Mouse (Mus musculus): ENCODE results near the gene Krtap4-13. TPM values are rescaled to one million over a fixed set of nuclear protein-coding genes. Genes with fewer than 3 reads are reported as not detected.
"Not testable (repeated sequence)": the region's sequence is repeated elsewhere in the genome, so short reads cannot be mapped to it uniquely, and the experiment has no call there.

Krtap4-13 gene
- polyA plus RNA-seq, 1 experiment from 2014 or later: not detected

DNA sequence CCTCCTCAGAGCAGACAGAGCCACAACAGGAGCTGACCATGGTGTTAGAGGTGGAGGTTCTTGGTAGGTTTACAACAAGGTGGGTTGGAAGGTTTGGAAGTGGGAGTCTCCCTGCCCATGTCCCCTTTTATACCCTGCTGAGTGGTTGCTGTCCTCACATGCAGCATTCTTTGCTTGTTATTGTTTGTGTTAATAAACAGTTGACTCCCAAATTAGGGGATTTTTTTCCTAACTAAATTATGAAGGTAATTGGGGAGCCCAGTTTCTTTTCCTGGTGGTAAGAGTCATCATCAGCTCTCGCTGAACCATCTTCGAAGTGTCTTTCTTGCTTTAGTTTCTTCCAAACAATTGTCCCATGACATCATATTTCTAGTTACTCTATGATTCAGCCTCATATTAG lies 29.1 kb downstream of the Krtap4-13 start, which contains the start of gene Krtap4-8:
Gene Krtap4-8, minus strand, starts transcription at position 101 of the 400 bp plus-strand sequence.
- Histone ChIP-seq H3K9ac (no peak within 1 kb of the TSS), H3K36me3 (no peaks in the 10 kb centered on the region), H3K27me3 (replicated peaks) (no peaks in the 10 kb centered on the region), H3K27ac (no peak within 1 kb of the TSS), H3K9me3 (no peaks in the 10 kb centered on the region), H3K4me2 (no peak within 1 kb of the TSS), H3K4me3 (replicated peaks) (no peak within 1 kb of the TSS), H3K4me1 (no peaks in the 10 kb centered on the region)
- ATAC-seq (ENCODE audit: insufficient read depth, low FRiP score, low read depth): no peak
- WGBS: 94% methylated on average over 2 of the region's 2 CpGs

DNA sequence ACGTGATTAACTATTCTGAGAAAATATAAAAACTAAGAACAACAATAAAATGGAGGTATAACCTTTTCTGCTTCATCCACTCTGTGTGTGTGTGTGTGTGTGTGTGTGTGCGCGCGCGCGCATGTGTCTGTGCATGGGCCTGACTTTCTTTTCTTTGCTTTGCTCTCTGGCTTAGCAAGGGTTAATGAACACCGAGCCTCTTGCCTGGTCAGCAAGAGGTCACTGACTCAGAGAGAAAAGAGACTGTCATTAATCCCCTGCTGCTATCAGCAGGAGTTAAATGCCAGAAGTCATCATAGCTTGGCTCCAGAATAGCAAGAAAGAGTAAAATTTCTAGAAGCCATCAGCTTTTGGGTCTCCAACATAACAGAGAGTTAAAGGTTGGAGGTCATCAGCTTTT lies 31.3 kb downstream of the Krtap4-13 start:
- H3K4me3 ChIP-seq (replicated peaks): no peak overlapping the region
- no peaks in the 10 kb centered on the region for H3K27me3 ChIP-seq (replicated peaks)
- no peaks in the 10 kb centered on the region for H3K36me3 ChIP-seq
- H3K27ac ChIP-seq: no peak overlapping the region
- H3K9me3 ChIP-seq: no peaks in the 10 kb centered on the region
- no peak for ATAC-seq (ENCODE audit: insufficient read depth, low FRiP score, low read depth)
- 58% methylated on average over 7 of the region's 7 CpGs for WGBS
- no peak overlapping the region for H3K4me2 ChIP-seq
- H3K9ac ChIP-seq: no peak overlapping the region
- H3K4me1 ChIP-seq: no peaks in the 10 kb centered on the region

DNA sequence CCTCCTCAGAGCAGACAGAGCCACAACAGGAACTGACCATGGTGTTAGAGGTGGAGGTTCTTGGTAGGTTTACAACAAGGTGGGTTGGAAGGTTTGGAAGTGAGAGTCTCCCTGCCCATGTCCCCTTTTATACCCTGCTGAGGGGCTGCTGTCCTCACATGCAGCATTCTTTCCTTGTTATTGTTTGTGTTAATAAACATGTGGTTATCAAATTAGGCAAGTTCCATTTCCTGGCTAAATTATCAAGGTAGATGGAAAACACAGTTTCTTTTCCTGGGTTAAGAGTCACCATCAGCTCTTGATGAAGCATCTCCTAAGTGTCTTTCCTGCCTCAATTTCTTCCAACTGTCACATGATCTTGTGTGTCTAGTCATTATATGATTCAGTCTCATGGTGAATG lies 36.9 kb downstream of the Krtap4-13 start, which contains the start of gene Gm11595:
Gene Gm11595, minus strand, starts transcription at position 101 of the 400 bp plus-strand sequence.
- not testable (repeated sequence) for H3K4me3 ChIP-seq (replicated peaks); H3K27ac ChIP-seq

DNA sequence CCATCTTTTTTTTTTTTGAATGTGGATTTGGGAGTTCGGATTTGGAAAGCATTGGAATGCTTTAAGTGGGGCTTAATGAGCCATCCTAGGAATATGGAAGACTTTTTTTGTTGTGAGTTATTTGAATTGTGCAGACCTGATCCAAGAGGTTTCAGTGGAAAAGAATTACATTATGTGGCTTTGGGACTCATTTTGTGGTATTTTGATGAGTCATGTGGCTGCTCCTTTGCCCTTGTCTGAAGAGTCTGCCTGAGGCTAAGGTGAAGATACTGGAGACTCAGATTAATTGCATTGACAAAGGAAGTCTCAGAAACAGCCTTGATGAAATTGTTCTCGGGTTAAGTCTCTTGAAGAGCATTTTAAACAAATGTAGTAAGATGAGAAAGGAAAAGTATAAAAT lies 41.3 kb downstream of the Krtap4-13 start:
- Histone ChIP-seq H3K27ac (no peak overlapping the region), H3K9me3 (no peaks in the 10 kb centered on the region), H3K27me3 (replicated peaks) (no peaks in the 10 kb centered on the region), H3K4me2 (no peak overlapping the region), H3K36me3 (no peaks in the 10 kb centered on the region), H3K9ac (no peak overlapping the region), H3K4me1 (no peaks in the 10 kb centered on the region), H3K4me3 (replicated peaks) (no peak overlapping the region)
- 62% methylated on average over 2 of the region's 2 CpGs for WGBS
- ATAC-seq (ENCODE audit: insufficient read depth, low FRiP score, low read depth): no peak

More for the DNA sequence above, 36.9 kb downstream of the Krtap4-13 start, which contains the start of gene Gm11595:
- H3K4me1 ChIP-seq; H3K27me3 ChIP-seq (replicated peaks); H3K36me3 ChIP-seq; ATAC-seq (ENCODE audit: insufficient read depth, low FRiP score, low read depth); H3K4me2 ChIP-seq; H3K9me3 ChIP-seq; H3K9ac ChIP-seq: not testable (repeated sequence)

Other genes with a start within 250 kb of the Krtap4-13 start
- not detected in 2 replicates for gene Krtap3-1, start 243.3 kb downstream of the Krtap4-13 start, polyA plus RNA-seq (2015; fragmentation: Nextera tagmentation; extraction: Ambion mirVana)
- gene Krtap1-5, start 228.9 kb downstream of the Krtap4-13 start, polyA plus RNA-seq (2015; fragmentation: Nextera tagmentation; extraction: Ambion mirVana): not detected in 2 replicates
- gene Krtap1-4, start 226.2 kb downstream of the Krtap4-13 start, polyA plus RNA-seq (2015; fragmentation: Nextera tagmentation; extraction: Ambion mirVana): not detected in 2 replicates
- gene Krtap1-3, start 218.6 kb downstream of the Krtap4-13 start, polyA plus RNA-seq (2015; fragmentation: Nextera tagmentation; extraction: Ambion mirVana): not detected in 2 replicates
- gene Krtap9-3, start 211.8 kb downstream of the Krtap4-13 start, polyA plus RNA-seq (2015; fragmentation: Nextera tagmentation; extraction: Ambion mirVana): not detected in 2 replicates
- not detected in 2 replicates for gene Gm11938, start 206.6 kb downstream of the Krtap4-13 start, polyA plus RNA-seq (2015; fragmentation: Nextera tagmentation; extraction: Ambion mirVana)
- gene Gm11937, start 199.7 kb downstream of the Krtap4-13 start, polyA plus RNA-seq (2015; fragmentation: Nextera tagmentation; extraction: Ambion mirVana): not detected in 2 replicates
- gene Krtap2-4, start 195.0 kb downstream of the Krtap4-13 start, polyA plus RNA-seq (2015; fragmentation: Nextera tagmentation; extraction: Ambion mirVana): not detected in 2 replicates
- not detected in 2 replicates for gene Gm11562, start 189.5 kb downstream of the Krtap4-13 start, polyA plus RNA-seq (2015; fragmentation: Nextera tagmentation; extraction: Ambion mirVana)
- not detected in 2 replicates for gene Krtap4-1, start 181.7 kb downstream of the Krtap4-13 start, polyA plus RNA-seq (2015; fragmentation: Nextera tagmentation; extraction: Ambion mirVana)
- gene Krtap4-2, start 174.8 kb downstream of the Krtap4-13 start, polyA plus RNA-seq (2015; fragmentation: Nextera tagmentation; extraction: Ambion mirVana): not detected in 2 replicates
- not detected in 2 replicates for gene Krtap4-7, start 165.8 kb downstream of the Krtap4-13 start, polyA plus RNA-seq (2015; fragmentation: Nextera tagmentation; extraction: Ambion mirVana)
- not detected in 2 replicates for gene Gm11555, start 159.7 kb downstream of the Krtap4-13 start, polyA plus RNA-seq (2015; fragmentation: Nextera tagmentation; extraction: Ambion mirVana)
- gene Gm11563, start 150.9 kb downstream of the Krtap4-13 start, polyA plus RNA-seq (2015; fragmentation: Nextera tagmentation; extraction: Ambion mirVana): not detected in 2 replicates
- not detected in 2 replicates for gene Krtap4-6, start 143.9 kb downstream of the Krtap4-13 start, polyA plus RNA-seq (2015; fragmentation: Nextera tagmentation; extraction: Ambion mirVana)
- not detected in 2 replicates for gene Gm14190, start 119.2 kb downstream of the Krtap4-13 start, polyA plus RNA-seq (2015; fragmentation: Nextera tagmentation; extraction: Ambion mirVana)
- not detected in 2 replicates for gene Gm14180, start 75.6 kb downstream of the Krtap4-13 start, polyA plus RNA-seq (2015; fragmentation: Nextera tagmentation; extraction: Ambion mirVana)
- not detected in 2 replicates for gene Gm11595, start 37.0 kb downstream of the Krtap4-13 start, polyA plus RNA-seq (2015; fragmentation: Nextera tagmentation; extraction: Ambion mirVana)
- not detected in 2 replicates for gene Krtap4-8, start 29.2 kb downstream of the Krtap4-13 start, polyA plus RNA-seq (2015; fragmentation: Nextera tagmentation; extraction: Ambion mirVana)
- gene Krtap4-9, start 24.7 kb downstream of the Krtap4-13 start, polyA plus RNA-seq (2015; fragmentation: Nextera tagmentation; extraction: Ambion mirVana): not detected in 2 replicates
- gene Gm11596, start 16.4 kb downstream of the Krtap4-13 start, polyA plus RNA-seq (2015; fragmentation: Nextera tagmentation; extraction: Ambion mirVana): not detected in 2 replicates
- gene Gm11569, start 11.0 kb downstream of the Krtap4-13 start, polyA plus RNA-seq (2015; fragmentation: Nextera tagmentation; extraction: Ambion mirVana): not detected in 2 replicates
- gene Gm11554, start 5.4 kb downstream of the Krtap4-13 start, polyA plus RNA-seq (2015; fragmentation: Nextera tagmentation; extraction: Ambion mirVana): not detected in 2 replicates
- not detected in 2 replicates for gene Gm11564, start 5.8 kb upstream of the Krtap4-13 start, polyA plus RNA-seq (2015; fragmentation: Nextera tagmentation; extraction: Ambion mirVana)
- not detected in 2 replicates for gene 2300003K06Rik, start 28.2 kb upstream of the Krtap4-13 start, polyA plus RNA-seq (2015; fragmentation: Nextera tagmentation; extraction: Ambion mirVana)
- not detected in 2 replicates for gene Krtap4-16, start 41.7 kb upstream of the Krtap4-13 start, polyA plus RNA-seq (2015; fragmentation: Nextera tagmentation; extraction: Ambion mirVana)
- not detected in 2 replicates for gene Gm11568, start 48.0 kb upstream of the Krtap4-13 start, polyA plus RNA-seq (2015; fragmentation: Nextera tagmentation; extraction: Ambion mirVana)
- gene Gm11559, start 54.6 kb upstream of the Krtap4-13 start, polyA plus RNA-seq (2015; fragmentation: Nextera tagmentation; extraction: Ambion mirVana): not detected in 2 replicates
- gene Krtap9-1, start 63.5 kb upstream of the Krtap4-13 start, polyA plus RNA-seq (2015; fragmentation: Nextera tagmentation; extraction: Ambion mirVana): not detected in 2 replicates
- not detected in 2 replicates for gene Gm11567, start 69.3 kb upstream of the Krtap4-13 start, polyA plus RNA-seq (2015; fragmentation: Nextera tagmentation; extraction: Ambion mirVana)
- gene Krtap31-1, start 98.0 kb upstream of the Krtap4-13 start, polyA plus RNA-seq (2015; fragmentation: Nextera tagmentation; extraction: Ambion mirVana): not detected in 2 replicates
- gene Gm11565, start 104.9 kb upstream of the Krtap4-13 start, polyA plus RNA-seq (2015; fragmentation: Nextera tagmentation; extraction: Ambion mirVana): not detected in 2 replicates
- not detected in 2 replicates for gene Krtap31-2, start 126.4 kb upstream of the Krtap4-13 start, polyA plus RNA-seq (2015; fragmentation: Nextera tagmentation; extraction: Ambion mirVana)
- gene Krtap9-5, start 138.6 kb upstream of the Krtap4-13 start, polyA plus RNA-seq (2015; fragmentation: Nextera tagmentation; extraction: Ambion mirVana): not detected in 2 replicates
- gene Krtap29-1, start 169.2 kb upstream of the Krtap4-13 start, polyA plus RNA-seq (2015; fragmentation: Nextera tagmentation; extraction: Ambion mirVana): not detected in 2 replicates
- gene Krtap16-1, start 176.7 kb upstream of the Krtap4-13 start, polyA plus RNA-seq (2015; fragmentation: Nextera tagmentation; extraction: Ambion mirVana): not detected in 2 replicates
- 0.30 TPM in 1 of 2 replicates, not detected in the other for gene Krtap17-1, start 184.1 kb upstream of the Krtap4-13 start, polyA plus RNA-seq (2015; fragmentation: Nextera tagmentation; extraction: Ambion mirVana)
- gene Krt33a, start 206.3 kb upstream of the Krtap4-13 start, polyA plus RNA-seq (2015; fragmentation: Nextera tagmentation; extraction: Ambion mirVana): 0.15 and 0.35 TPM in 2 replicates
- gene Krt33b, start 220.0 kb upstream of the Krtap4-13 start, polyA plus RNA-seq (2015; fragmentation: Nextera tagmentation; extraction: Ambion mirVana): not detected in 2 replicates
- 0.41 and 0.91 TPM in 2 replicates for gene Krt34, start 231.7 kb upstream of the Krtap4-13 start, polyA plus RNA-seq (2015; fragmentation: Nextera tagmentation; extraction: Ambion mirVana)
- gene Krt31, start 240.7 kb upstream of the Krtap4-13 start, polyA plus RNA-seq (2015; fragmentation: Nextera tagmentation; extraction: Ambion mirVana): 0.46 and 0.69 TPM in 2 replicates

Data from stomach, embryonic 15.5 days (tissue).